Mouse (Mus musculus): ENCODE measurements around the gene Grk4. TPM values are rescaled to one million over a fixed set of nuclear protein-coding genes. Genes with fewer than 3 reads are reported as not detected.

Gene Grk4
- polyA plus RNA-seq (2012; ENCODE audit: low replicate concordance) = 0.88 and 0.89 TPM in 2 replicates

GRCm38 (mm10) chr5:34659686-34660590, at the start of gene Grk4, which contains the start of gene Nop14:
TSS of gene Grk4 (plus strand) at chr5:34660379.
TSS of gene Nop14 (minus strand) at chr5:34660148.

GRCm38 (mm10) chr5:34636481-34637287, 23.5 kb upstream of the Grk4 start, which contains the start of gene Mfsd10:
TSS of gene Mfsd10 (minus strand) at chr5:34637212.

GRCm38 (mm10) chr5:34761509-34761908, 101.3 kb downstream of the Grk4 start, which contains the start of gene Htt:
TSS of gene Htt (plus strand) at chr5:34761740.

Other genes starting within 250 kb of the Grk4 start
- 2.8 and 3.1 TPM in 2 replicates for gene Tnip2, start 146.4 kb upstream of the Grk4 start, polyA plus RNA-seq (2012; ENCODE audit: low replicate concordance)
- 20.9 and 24.2 TPM in 2 replicates for gene Sh3bp2, start 134.5 kb upstream of the Grk4 start, polyA plus RNA-seq (2012; ENCODE audit: low replicate concordance)
- 389 and 449 TPM in 2 replicates for gene Add1, start 86.7 kb upstream of the Grk4 start, polyA plus RNA-seq (2012; ENCODE audit: low replicate concordance)
- gene Mfsd10, start 23.2 kb upstream of the Grk4 start, polyA plus RNA-seq (2012; ENCODE audit: low replicate concordance) = 612 and 1,034 TPM in 2 replicates
- 12.9 and 21.0 TPM in 2 replicates for gene Nop14, start 231 bp upstream of the Grk4 start, polyA plus RNA-seq (2012; ENCODE audit: low replicate concordance)
- 5.9 and 9.3 TPM in 2 replicates for gene Htt, start 101.4 kb downstream of the Grk4 start, polyA plus RNA-seq (2012; ENCODE audit: low replicate concordance)
- 0.07 and 0.32 TPM in 2 replicates for gene Msantd1, start 247.6 kb downstream of the Grk4 start, polyA plus RNA-seq (2012; ENCODE audit: low replicate concordance)